Mouse (Mus musculus) midbrain, embryonic 11.5 days (tissue): ENCODE measurements at regions not wholly inside any gene's neighbourhood (a gene's known extent, or its start where the extent isn't known, plus 50 kb on each side); places are given as distances from the start of the nearest gene placed in this dataset.

ENCODE experiments used
- ATAC-seq: fragments of 200-750 bp; cut with Nextera tagmentation; 2 replicates; pipeline ENCODE4 v1.8.0; 2017; ENCODE audit warnings: moderate TSS enrichment, moderate library complexity; ENCODE audit not compliant: low FRiP score
- DNase-seq: peaks from one replicate; pipeline ENCODE4 v3.0.0; 2015; ENCODE audit warnings: low spot score; ENCODE audit errors: missing footprints
- H3K27ac ChIP-seq: fragments of 300-500 bp; sonication (generic); 2 replicates; pipeline ENCODE4 v1.5.1; 2014; ENCODE audit warnings: low read depth, low read length
- H3K27me3 ChIP-seq: fragments of 300-500 bp; sonication (generic); 2 replicates; pipeline ENCODE4 v1.6.1; 2014; ENCODE audit warnings: mild to moderate bottlenecking, low read length, moderate library complexity, mixed read lengths; ENCODE audit not compliant: control insufficient read depth, insufficient read depth
- H3K36me3 ChIP-seq: fragments of 300-500 bp; sonication (generic); 2 replicates; pipeline ENCODE4 v1.6.1; 2014; ENCODE audit warnings: mild to moderate bottlenecking, low read length, moderate library complexity, mixed read lengths; ENCODE audit not compliant: control insufficient read depth, insufficient read depth
- H3K4me1 ChIP-seq: fragments of 300-500 bp; sonication (generic); 2 replicates; pipeline ENCODE4 v1.6.1; 2014; ENCODE audit warnings: low read length; ENCODE audit not compliant: control insufficient read depth, insufficient read depth
- H3K4me2 ChIP-seq: fragments of 300-500 bp; sonication (generic); 2 replicates; pipeline ENCODE4 v1.6.1; 2014; ENCODE audit warnings: mild to moderate bottlenecking, moderate library complexity
- H3K4me3 ChIP-seq: fragments of 300-500 bp; sonication (generic); 2 replicates; pipeline ENCODE4 v1.5.1; 2014; ENCODE audit warnings: low read depth, low read length
- H3K9ac ChIP-seq: fragments of 300-500 bp; sonication (generic); 2 replicates; pipeline ENCODE4 v1.6.1; 2014; ENCODE audit warnings: low read length
- H3K9me3 ChIP-seq: fragments of 300-500 bp; sonication (generic); 2 replicates; pipeline ENCODE4 v1.6.1; 2016; ENCODE audit warnings: low read length; ENCODE audit not compliant: control insufficient read depth
- WGBS: fragments of 180-500 bp; shearing (Covaris S2); extraction: QIAGEN DNeasy Blood & Tissue Kit; methylation state at CpG from one replicate; pipeline ENCODE4 v1.1.7; 2014; 5-methylcytosine and 5-hydroxymethylcytosine counted together

- Histone ChIP-seq H3K9ac (no peak overlapping the region), H3K27ac (no peak overlapping the region), H3K9me3 (no peaks in the 10 kb centered on the region), H3K4me3 (no peak overlapping the region), H3K27me3 (no peaks in the 10 kb centered on the region), H3K4me1 (no peaks in the 10 kb centered on the region), H3K4me2 (no peak overlapping the region), H3K36me3 (no peaks in the 10 kb centered on the region)
- DNase-seq (no peak), ATAC-seq (no peak)
These were observed 345.1 kb downstream of the Fam181b start for GRCm38 (mm10) chr7:93424717-93425116.

- no peak for DNase-seq
- no peak overlapping the region for H3K9ac ChIP-seq
- no peak overlapping the region for H3K4me3 ChIP-seq
- H3K4me2 ChIP-seq, result no peak overlapping the region
- H3K27ac ChIP-seq, result no peak overlapping the region
- H3K9me3 ChIP-seq, result no peaks in the 10 kb centered on the region
- H3K4me1 ChIP-seq, result no peaks in the 10 kb centered on the region
- H3K27me3 ChIP-seq, result no peaks in the 10 kb centered on the region
- H3K36me3 ChIP-seq, result no peaks in the 10 kb centered on the region
- peak; percentile 59; the same call in 1 of the 2 replicates for ATAC-seq
These were observed 355.4 kb downstream of the Fam181b start for GRCm38 (mm10) chr7:93435034-93435433.

GRCm38 (mm10) chr7:93454071-93454470 lies 374.4 kb downstream of the Fam181b start:
- DNase-seq (no peak), ATAC-seq (no peak)
- WGBS, result 92% methylated on average over 1 of the region's 1 CpGs
- Histone ChIP-seq H3K27me3 (no peaks in the 10 kb centered on the region), H3K4me3 (no peak overlapping the region), H3K4me1 (no peaks in the 10 kb centered on the region), H3K9me3 (no peaks in the 10 kb centered on the region), H3K4me2 (no peak overlapping the region), H3K27ac (no peak overlapping the region), H3K9ac (no peak overlapping the region), H3K36me3 (no peaks in the 10 kb centered on the region)

- ATAC-seq (no peak), DNase-seq (no peak)
- H3K9me3 ChIP-seq, result no peaks in the 10 kb centered on the region
- H3K27ac ChIP-seq, result no peak overlapping the region
- H3K4me2 ChIP-seq, result no peak overlapping the region
- no peaks in the 10 kb centered on the region for H3K36me3 ChIP-seq
- no peak overlapping the region for H3K4me3 ChIP-seq
- no peak overlapping the region for H3K9ac ChIP-seq
- H3K4me1 ChIP-seq, result no peaks in the 10 kb centered on the region
- H3K27me3 ChIP-seq, result no peaks in the 10 kb centered on the region
These were observed 383.7 kb downstream of the Fam181b start for GRCm38 (mm10) chr7:93463377-93463776.

GRCm38 (mm10) chr7:93473371-93473770 lies 393.7 kb downstream of the Fam181b start:
- Histone ChIP-seq H3K9ac (no peak overlapping the region), H3K4me2 (no peak overlapping the region), H3K9me3 (no peaks in the 10 kb centered on the region), H3K4me1 (no peaks in the 10 kb centered on the region), H3K36me3 (no peaks in the 10 kb centered on the region), H3K4me3 (no peak overlapping the region), H3K27ac (no peak overlapping the region), H3K27me3 (no peaks in the 10 kb centered on the region)
- DNase-seq (no peak), ATAC-seq (no peak)
- WGBS, result 87% methylated on average over 1 of the region's 1 CpGs

- no peaks in the 10 kb centered on the region for H3K27me3 ChIP-seq
- H3K9me3 ChIP-seq, result no peaks in the 10 kb centered on the region
- 92% methylated on average over 2 of the region's 2 CpGs for WGBS
- H3K9ac ChIP-seq, result no peak overlapping the region
- no peaks in the 10 kb centered on the region for H3K36me3 ChIP-seq
- no peaks in the 10 kb centered on the region for H3K4me1 ChIP-seq
- no peak overlapping the region for H3K4me3 ChIP-seq
- DNase-seq, result no peak
- no peak for ATAC-seq
- no peak overlapping the region for H3K4me2 ChIP-seq
- no peak overlapping the region for H3K27ac ChIP-seq
These were observed 431.0 kb downstream of the Fam181b start for GRCm38 (mm10) chr7:93510636-93511035.

GRCm38 (mm10) chr7:93511237-93511636 lies 431.6 kb downstream of the Fam181b start:
- Histone ChIP-seq H3K4me1 (no peaks in the 10 kb centered on the region), H3K4me2 (no peak overlapping the region), H3K4me3 (no peak overlapping the region), H3K27me3 (no peaks in the 10 kb centered on the region), H3K9me3 (no peaks in the 10 kb centered on the region), H3K36me3 (no peaks in the 10 kb centered on the region), H3K9ac (no peak overlapping the region), H3K27ac (no peak overlapping the region)
- whole genome bisulfite sequencing, result 62% methylated on average over 1 of the region's 1 CpGs
- DNase-seq (peak; percentile 81), ATAC-seq (no peak)

GRCm38 (mm10) chr7:93559131-93559530 lies 479.5 kb downstream of the Fam181b start:
- 83% methylated on average over 3 of the region's 3 CpGs for WGBS
- no peak for DNase-seq

GRCm38 (mm10) chr7:93577523-93577922 lies 497.9 kb downstream of the Fam181b start:
- Histone ChIP-seq H3K4me2 (no peak overlapping the region), H3K27me3 (no peaks in the 10 kb centered on the region), H3K36me3 (no peaks in the 10 kb centered on the region), H3K9ac (no peak overlapping the region), H3K4me3 (no peak overlapping the region), H3K27ac (no peak overlapping the region), H3K9me3 (no peaks in the 10 kb centered on the region), H3K4me1 (no peaks in the 10 kb centered on the region)
- WGBS, result 88% methylated on average over 1 of the region's 1 CpGs
- DNase-seq, result no peak
- no peak for ATAC-seq

More at GRCm38 (mm10) chr7:93559131-93559530, 479.5 kb downstream of the Fam181b start:
- H3K27ac ChIP-seq, result no peak overlapping the region
- H3K4me2 ChIP-seq, result no peak overlapping the region
- H3K9ac ChIP-seq, result no peak overlapping the region
- no peak overlapping the region for H3K4me3 ChIP-seq
- H3K36me3 ChIP-seq, result no peaks in the 10 kb centered on the region
- no peaks in the 10 kb centered on the region for H3K27me3 ChIP-seq
- no peaks in the 10 kb centered on the region for H3K4me1 ChIP-seq
- no peaks in the 10 kb centered on the region for H3K9me3 ChIP-seq
- ATAC-seq, result no peak

GRCm38 (mm10) chr7:93587121-93587520 lies 507.5 kb downstream of the Fam181b start:
- no peak overlapping the region for H3K4me3 ChIP-seq
- no peak overlapping the region for H3K4me2 ChIP-seq
- ATAC-seq, result no peak

More at GRCm38 (mm10) chr7:93587121-93587520, 507.5 kb downstream of the Fam181b start:
- no peaks in the 10 kb centered on the region for H3K4me1 ChIP-seq
- no peak overlapping the region for H3K9ac ChIP-seq
- no peaks in the 10 kb centered on the region for H3K9me3 ChIP-seq
- H3K27ac ChIP-seq, result no peak overlapping the region
- no peaks in the 10 kb centered on the region for H3K27me3 ChIP-seq
- no peaks in the 10 kb centered on the region for H3K36me3 ChIP-seq
- no peak for DNase-seq
